Mouse (Mus musculus) cerebellum, adult 9-10 months (tissue): ENCODE measurements around the gene Tmem240.
A peak's percentile ranks its signal among the peaks of the same experiment; 100 is the strongest.
"Not testable (repeated sequence)": the region's sequence is repeated elsewhere in the genome, so short reads cannot be mapped to it uniquely, and the experiment has no call there.

Experiments
- DNase-seq: peaks from one replicate; pipeline ENCODE4 v3.0.0; 2022

Tmem240 gene

GRCm38 (mm10) chr4:155734350-155734941 lies at the start of gene Tmem240:
TSS of gene Tmem240 (plus strand) at chr4:155734800.
- peak; percentile 97 for DNase-seq

GRCm38 (mm10) chr4:155687764-155688163 lies 46.8 kb upstream of the Tmem240 start:
- not testable (repeated sequence) for DNase-seq

GRCm38 (mm10) chr4:155690571-155691375 lies 43.8 kb upstream of the Tmem240 start:
- peak; percentile 99 for DNase-seq

DNA sequence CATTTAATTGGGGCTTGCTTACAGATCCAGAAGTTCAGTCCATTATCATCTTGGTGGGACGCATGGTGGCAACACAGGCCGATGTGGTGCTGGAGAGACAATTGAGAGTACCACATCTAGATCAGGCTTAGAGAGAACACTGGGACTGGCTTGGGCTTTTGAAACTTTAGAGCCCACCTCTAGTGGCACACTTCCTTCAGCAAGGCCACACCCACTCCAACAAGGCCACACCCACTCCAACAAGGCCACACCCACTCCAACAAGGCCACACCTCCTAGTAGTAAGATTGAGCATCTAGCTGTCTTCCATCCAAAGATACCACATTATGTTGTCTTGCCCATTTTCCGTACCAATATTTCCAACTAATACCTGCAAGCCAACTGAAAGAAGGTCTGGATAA lies 42.2 kb upstream of the Tmem240 start:
- no peak for DNase-seq

GRCm38 (mm10) chr4:155694111-155694481 lies 40.5 kb upstream of the Tmem240 start, which contains the start of gene Fndc10:
TSS of gene Fndc10 (plus strand) at chr4:155694342.
- DNase-seq, result peak; percentile 89

- peak; percentile 80 for DNase-seq
These were observed 39.9 kb upstream of the Tmem240 start for GRCm38 (mm10) chr4:155694482-155695401.

- DNase-seq, result peak; percentile 68
These were observed 39.0 kb upstream of the Tmem240 start for GRCm38 (mm10) chr4:155695531-155696062.

- DNase-seq, result peak; percentile 73
These were observed 38.0 kb upstream of the Tmem240 start for GRCm38 (mm10) chr4:155696261-155697255.

DNA sequence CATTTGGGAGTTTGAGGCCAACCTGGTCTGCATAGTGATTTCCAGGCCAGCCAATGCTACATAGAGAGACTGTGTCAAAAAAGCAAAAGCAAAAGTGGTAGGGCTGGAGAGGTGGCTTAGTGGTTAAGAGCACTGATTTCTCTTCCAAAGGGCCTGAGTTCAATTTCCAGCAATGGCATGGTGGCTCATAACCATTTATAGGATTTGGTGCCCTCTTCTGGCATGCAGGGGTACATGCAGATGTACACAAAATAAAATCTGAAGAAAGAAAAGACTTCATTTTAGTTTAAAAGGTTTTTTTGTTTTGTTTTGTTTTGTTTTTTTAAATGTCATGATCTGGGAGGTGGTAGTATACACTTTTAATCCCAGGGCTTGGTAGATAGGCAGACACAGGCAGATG lies 34.2 kb upstream of the Tmem240 start:
- DNase-seq, result no peak

- no peak for DNase-seq
These were observed 31.1 kb upstream of the Tmem240 start for GRCm38 (mm10) chr4:155703425-155703929.

DNA sequence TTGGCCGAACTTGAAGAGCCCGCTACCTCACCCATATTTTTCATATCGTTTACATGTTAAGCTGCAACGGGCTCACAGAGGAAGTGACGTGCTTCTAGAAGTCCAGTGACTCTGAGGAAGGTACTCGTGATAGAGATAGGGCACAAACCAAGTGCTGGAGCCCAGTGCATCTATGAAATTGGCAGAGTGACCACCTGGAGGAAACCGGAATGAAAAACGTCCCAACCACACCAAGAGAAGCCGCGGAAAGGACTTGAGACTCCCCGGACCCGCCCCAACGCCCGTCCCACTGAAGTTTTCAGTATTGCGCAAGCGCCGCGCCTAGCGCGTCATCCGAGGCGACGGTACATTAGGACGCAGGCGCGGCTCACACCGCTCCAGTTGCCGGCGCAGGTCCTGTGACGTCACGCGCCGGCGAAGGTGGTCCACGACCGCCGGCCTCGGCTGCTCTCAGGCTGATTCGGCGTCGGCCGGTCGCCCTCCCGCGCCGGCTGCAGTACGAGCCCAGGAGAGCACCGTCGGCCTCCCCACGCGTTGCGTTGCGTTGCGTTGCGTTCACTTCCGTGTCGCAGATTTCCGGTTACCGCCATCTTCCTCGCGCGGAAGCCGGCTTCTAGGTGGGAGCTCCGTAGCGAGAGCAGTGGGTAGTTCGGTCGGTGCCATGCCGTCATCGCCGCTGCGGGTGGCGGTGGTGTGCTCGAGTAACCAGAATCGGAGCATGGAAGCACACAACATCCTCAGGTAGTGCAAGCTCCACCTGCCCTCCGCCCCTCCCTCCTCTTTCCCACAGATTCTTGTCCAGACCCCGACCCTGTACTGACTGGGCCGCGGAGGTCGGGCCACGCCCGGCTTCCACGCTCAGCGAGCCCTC lies 29.6 kb upstream of the Tmem240 start, which contains the start of gene Ssu72:
Gene Ssu72 (plus strand): TSS at position 80 of the 871 bp plus-strand sequence.
- DNase-seq, result peak; percentile 92

- no peak for DNase-seq
These were observed 29.0 kb upstream of the Tmem240 start for GRCm38 (mm10) chr4:155705592-155705929.

DNA sequence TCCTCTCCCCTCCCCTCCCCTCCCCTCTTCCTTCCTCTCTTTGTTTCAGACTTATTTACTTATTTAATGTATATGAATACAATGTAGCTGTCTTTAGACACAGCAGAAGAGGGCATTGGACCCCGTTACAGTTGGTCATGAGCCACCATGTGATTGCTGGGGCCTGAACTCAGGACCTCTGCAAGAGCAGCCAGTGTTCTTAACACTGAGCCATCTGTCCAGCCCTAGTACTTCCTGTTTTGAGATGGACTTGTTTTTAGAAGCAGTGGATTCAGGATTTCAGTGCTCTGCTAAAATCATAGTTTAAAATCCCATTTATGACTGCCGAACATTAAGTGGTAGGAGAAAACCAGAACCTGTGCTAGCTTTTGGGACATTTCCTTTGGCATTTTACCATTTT lies 26.0 kb upstream of the Tmem240 start:
- no peak for DNase-seq

DNA sequence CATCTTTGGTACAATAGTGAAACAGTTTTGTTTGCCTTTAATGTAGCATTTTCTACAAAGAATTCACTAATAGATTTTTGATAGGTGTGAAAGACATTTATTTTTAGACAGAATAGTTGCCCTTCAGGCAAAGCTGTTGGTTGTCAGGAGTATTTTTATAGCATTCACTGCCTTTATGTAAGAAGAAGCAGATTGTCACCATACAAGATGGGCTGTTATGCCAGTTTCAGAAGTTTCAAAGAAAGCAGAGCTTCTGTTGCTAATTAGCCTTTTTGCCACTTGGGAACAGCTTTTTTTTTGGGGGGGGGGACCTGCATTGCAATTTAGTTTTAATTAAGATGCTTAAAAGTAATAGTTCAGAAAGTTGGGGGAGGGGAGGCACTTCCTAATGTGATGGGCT lies 25.6 kb upstream of the Tmem240 start:
- DNase-seq, result peak; percentile 44

DNA sequence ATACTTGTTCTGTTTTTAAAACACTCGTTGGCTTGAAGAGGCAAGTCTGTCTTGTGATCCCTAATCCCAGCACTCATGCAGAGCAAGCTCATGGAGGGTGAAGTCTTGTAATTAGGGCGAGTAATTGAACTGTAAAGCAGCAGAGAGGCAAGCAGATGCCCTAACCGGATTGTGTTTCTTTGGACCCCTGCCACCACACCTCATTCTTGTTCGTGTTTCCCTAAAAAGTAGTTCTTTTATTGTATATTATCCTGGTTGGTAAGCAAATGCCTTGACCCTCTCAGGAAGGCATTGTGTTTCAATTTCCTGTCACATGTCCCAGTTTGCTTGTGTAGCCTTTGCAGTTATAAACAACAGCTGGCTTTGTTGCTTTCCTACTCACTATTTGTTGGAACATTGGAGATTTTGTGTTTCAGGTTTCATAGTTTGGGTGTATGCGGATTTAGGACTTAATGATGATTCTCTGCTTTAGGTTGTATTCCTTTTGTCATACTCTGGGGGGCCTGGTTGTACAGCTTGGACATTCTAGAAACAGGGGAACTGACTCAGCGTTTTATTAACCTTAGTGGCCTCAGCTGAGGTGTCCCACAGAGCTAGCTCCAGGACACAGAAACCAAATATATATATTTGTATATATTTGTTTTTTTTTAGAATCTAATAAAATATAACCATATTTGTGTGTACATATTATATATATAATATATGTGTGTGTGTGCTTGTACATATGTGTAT lies 23.9 kb upstream of the Tmem240 start:
- DNase-seq, result peak; percentile 81

DNA sequence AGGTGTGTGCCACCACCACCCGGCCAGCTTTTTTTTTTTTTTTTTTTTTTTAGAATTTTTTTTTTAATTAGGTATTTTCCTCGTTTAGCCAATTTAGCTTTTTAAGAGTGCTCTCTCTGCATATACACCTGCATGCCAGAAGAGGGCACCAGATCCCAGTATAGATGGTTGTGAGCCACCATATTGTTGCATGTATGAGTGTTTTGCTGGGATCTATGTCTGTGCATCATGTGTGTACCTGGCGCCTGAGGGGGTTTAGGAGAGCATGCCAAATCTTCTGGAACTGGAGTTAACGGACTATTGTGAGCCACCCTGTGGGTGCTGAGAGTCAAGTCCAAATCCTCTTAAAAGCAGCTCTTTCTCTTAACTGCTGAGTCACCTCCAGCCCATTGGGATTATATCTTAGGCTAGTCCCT lies 12.9 kb upstream of the Tmem240 start:
- DNase-seq, result peak; percentile 76

DNA sequence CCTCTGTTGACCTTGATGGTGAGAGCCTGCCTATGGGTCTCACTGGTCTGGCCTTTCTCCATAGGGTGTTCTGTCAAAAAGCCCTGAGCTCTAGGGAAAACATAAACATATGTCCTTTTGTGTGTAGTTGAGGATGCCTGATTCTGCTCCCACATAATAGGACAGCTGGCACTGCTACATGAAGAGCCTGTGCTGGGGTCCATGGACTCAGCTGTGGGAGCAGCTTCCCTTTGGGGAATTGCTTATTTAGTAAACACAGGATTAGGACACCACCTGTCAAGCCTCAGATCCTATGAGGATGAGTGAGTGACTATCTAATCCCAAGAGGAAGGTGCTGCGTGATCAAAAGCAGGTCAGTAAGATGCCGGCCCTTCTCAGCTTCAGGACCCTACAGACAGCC lies 6.6 kb upstream of the Tmem240 start:
- DNase-seq, result no peak

DNA sequence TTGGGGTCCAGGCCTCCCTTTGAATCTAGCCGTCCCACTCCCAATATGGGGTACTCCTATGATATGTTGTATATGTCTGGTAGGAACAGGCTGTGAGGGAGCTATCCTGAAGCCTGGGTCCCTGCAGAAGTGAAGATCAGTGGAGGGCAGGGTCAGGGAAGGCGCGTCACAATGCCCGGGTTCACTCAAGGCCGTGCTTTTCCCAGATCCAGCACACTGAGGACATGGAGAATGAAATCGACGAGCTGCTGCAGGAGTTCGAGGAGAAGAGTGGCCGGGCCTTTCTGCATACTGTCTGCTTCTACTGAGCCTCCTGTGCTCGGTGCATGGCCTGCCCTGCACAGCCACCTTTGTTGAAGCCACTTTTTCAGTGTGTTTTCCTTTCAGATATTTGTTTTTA lies 1.3 kb upstream of the Tmem240 start:
- DNase-seq, result peak; percentile 33

- peak; percentile 85 for DNase-seq
These were observed 527 bp downstream of the Tmem240 start for GRCm38 (mm10) chr4:155734951-155735702.
